Mouse (Mus musculus) heart, adult 2 months (tissue): Measurements from ENCODE around the gene Psmc3ip. TPM values are rescaled to one million over a fixed set of nuclear protein-coding genes. Genes with fewer than 3 reads are reported as not detected.
A peak's percentile ranks its signal among the peaks of the same experiment; 100 is the strongest.

ENCODE experiments used
- DNase-seq, 2 experiments: peaks; one replicate each; pipeline ENCODE4 v3.0.0; 2021
- H3K27ac ChIP-seq: fragments of 200-600 bp; 2 replicates; pipeline ENCODE4 v1.8.1; 2022
- H3K27me3 ChIP-seq: fragments of 200-500 bp; 2 replicates; pipeline ENCODE4 v1.6.1; 2012; ENCODE audit warnings: mild to moderate bottlenecking, low read length, inconsistent platforms, mixed read lengths; ENCODE audit not compliant: control insufficient read depth, insufficient read depth
- H3K36me3 ChIP-seq: fragments of 200-500 bp; 2 replicates; pipeline ENCODE4 v1.6.1; 2012; ENCODE audit warnings: low read length, inconsistent platforms; ENCODE audit not compliant: control insufficient read depth, insufficient read depth
- H3K4me1 ChIP-seq: fragments of 200-500 bp; 2 replicates; pipeline ENCODE4 v1.6.1; 2011; ENCODE audit warnings: low read length; ENCODE audit not compliant: control insufficient read depth, insufficient read depth
- H3K4me3 ChIP-seq: fragments of 200-600 bp; 2 replicates; pipeline ENCODE4 v1.8.1; 2022
- H3K79me2 ChIP-seq: fragments of 200-500 bp; replicated peaks from 2 replicates; pipeline ENCODE4 v1.6.1; 2012; ENCODE audit warnings: mild to moderate bottlenecking, inconsistent platforms, low read length, moderate library complexity, mixed read lengths; ENCODE audit not compliant: control insufficient read depth, insufficient read depth
- H3K9ac ChIP-seq: fragments of 200-500 bp; 2 replicates; pipeline ENCODE4 v1.6.1; 2012; ENCODE audit warnings: low read depth, mild to moderate bottlenecking, control low read depth, inconsistent platforms, low read length, mixed read lengths
- CTCF ChIP-seq: fragments of 200-600 bp; IDR thresholded peaks from 2 replicates; pipeline ENCODE4 v1.8.1; 2022; ENCODE audit warnings: antibody characterized with exemption, mild to moderate bottlenecking, moderate library complexity
- EP300 ChIP-seq: fragments of 200-500 bp; IDR thresholded peaks from 2 replicates; pipeline ENCODE4 v1.6.1; 2011; ENCODE audit warnings: low read depth, low read length, control low read depth; ENCODE audit not compliant: insufficient read depth
- POLR2A ChIP-seq: fragments of 200-500 bp; IDR thresholded peaks from 2 replicates; pipeline ENCODE4 v1.6.1; 2011; ENCODE audit warnings: mild to moderate bottlenecking, low read depth, low read length, control low read depth; ENCODE audit not compliant: insufficient read depth
- WGBS: fragments of 180-500 bp; shearing (Covaris S2); methylation state at CpG from one replicate; pipeline ENCODE4 v1.1.7; 2018; 5-methylcytosine and 5-hydroxymethylcytosine counted together
- intact Hi-C: fragments of 180-260 bp; cut with DNase I; formaldehyde crosslinking; loops from one replicate; pipeline ENCODE4 v1.15.1; 2025
- long read RNA-seq: library from polyadenylated mRNA; stranded (forward); transcript quantifications from one replicate; pipeline ENCODE4 v2.0.0, GENCODE M21; 2021
- polyA plus RNA-seq: library from polyadenylated mRNA; depleted of rRNA; stranded (reverse); fragments of >200 nt; gene quantifications from 2 replicates; pipeline ENCODE4 v1.2.3, GENCODE M21; 2012; rRNA removed
- total RNA-seq, 2 experiments: library from RNA; stranded (reverse); gene quantifications; 2 replicates each; pipeline ENCODE4 v1.2.3; 2021

Psmc3ip gene
- 1 to 10 TPM; 1.6 to 2.7 TPM for total RNA-seq
- 1.1 and 1.3 TPM in 2 replicates for polyA plus RNA-seq
- long read RNA-seq, partial matches to known transcripts: 0 of 1 reads
- long read RNA-seq, other reads (novel, unspliced or antisense): 0 of 1 reads

DNA sequence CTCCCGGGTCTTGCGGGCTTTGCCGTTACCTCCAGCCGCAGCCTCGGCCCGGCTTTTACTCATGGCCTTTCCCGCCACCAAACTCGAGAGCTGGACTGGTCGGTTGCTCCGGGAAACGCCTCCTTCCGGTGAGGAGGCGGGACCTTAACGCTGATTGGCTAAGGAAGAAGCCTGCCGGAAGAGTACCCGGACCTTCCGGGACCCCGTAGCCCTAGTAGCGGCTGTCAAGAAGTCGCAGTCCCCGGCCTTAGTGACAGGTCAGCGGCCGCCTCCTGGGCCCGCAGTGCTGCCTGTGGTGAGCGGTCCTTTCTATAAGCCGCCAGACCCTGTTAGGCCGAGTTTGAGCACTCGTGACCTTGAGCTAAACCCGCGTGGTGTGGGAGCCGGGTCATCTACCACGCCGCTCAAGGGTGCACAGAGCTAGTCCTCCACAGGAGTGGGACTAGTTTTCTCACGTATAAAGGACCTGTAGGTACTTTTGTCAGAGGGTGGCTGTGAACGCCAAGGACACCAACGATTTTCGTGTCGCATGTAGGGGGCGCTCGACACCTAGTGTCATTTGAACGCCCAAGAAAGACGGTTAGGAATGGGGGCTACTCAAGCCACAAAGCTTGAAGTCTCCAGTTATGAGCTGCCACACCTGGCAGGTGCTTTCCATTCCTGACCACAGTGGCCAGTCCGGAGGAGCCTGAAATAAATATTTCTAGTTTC is at the start of gene Psmc3ip:
Gene Psmc3ip, minus strand, starts transcription at position 123 of the 711 bp plus-strand sequence.
- TF ChIP-seq EP300: 0 out of 2 replicates have a peak, but pooled peaks have one; percentile 54
- peak; percentile 83 for TF ChIP-seq POLR2A
- TF ChIP-seq CTCF: peak; percentile 94; the same call in 1 of the 2 replicates
- WGBS: under 1% methylated on average over 43 of the region's 43 CpGs
- Histone ChIP-seq H3K4me3 (peak within 1 kb of the TSS; percentile 66), H3K4me1 (no peaks in the 10 kb centered on the region; the same call in 1 of the 2 replicates), H3K36me3 (peaks cover 2% of the 10 kb centered on the region; the same call in 1 of the 2 replicates), H3K27me3 (no peaks in the 10 kb centered on the region), H3K9ac (peak within 1 kb of the TSS; percentile 91), H3K79me2 (no peaks in the 10 kb centered on the region), H3K27ac (peak within 1 kb of the TSS; percentile 93)
- intact Hi-C loops: loop anchor here (1.0 to 2.0 kb wide), 2 partner anchors 25 to 78 kb away; no protein-coding TSS in a partner anchor
- peak; percentile 96 to 97 for DNase-seq

DNA sequence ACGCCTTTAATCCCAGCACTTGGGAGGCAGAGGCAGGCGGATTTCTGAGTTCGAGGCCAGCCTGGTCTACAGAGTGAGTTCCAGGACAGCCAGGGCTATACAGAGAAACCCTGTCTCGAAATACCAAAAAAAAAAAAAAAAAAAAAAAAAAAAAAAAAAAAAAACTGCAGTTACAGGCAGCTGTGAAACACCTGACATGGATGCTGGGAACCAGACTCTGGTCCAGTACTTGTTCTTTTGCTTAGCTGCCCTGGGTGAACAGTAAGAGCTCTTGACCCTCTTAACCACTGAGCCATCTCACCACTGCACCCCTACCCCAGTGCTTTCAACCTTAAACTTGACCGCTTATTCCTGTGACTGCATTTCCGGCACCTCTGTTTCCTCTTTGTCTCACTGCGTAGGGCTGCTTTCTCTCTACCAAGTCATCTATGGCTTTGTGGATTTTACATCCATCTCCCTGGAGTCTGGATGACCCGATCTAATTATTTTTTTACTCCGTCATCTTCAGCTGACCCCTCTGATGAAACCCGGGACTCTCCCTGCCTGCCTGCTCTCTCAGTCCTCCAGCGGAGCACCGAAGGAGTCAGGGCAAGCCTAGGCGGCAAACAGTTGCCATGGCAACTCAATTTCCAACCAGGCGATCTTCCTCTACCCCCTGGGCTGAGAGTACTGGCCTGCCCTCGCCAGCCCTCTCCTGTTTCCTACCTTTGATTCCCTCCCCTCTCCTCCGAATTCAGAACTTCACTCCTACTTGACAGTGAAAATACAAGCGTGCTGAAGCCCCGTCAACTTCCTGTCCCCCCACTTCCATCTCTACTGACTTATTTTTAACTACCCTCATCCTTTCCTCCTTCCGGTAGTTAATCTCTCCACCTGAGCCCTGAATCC is 48.3 kb upstream of the Psmc3ip start:
- 31% methylated on average over 18 of the region's 19 CpGs for WGBS
- peak overlapping the region; percentile 24; the same call in 1 of the 2 replicates for H3K4me3 ChIP-seq
- H3K36me3 ChIP-seq: no peaks in the 10 kb centered on the region
- peaks cover 3% of the 10 kb centered on the region for H3K4me1 ChIP-seq
- H3K79me2 ChIP-seq: no peaks in the 10 kb centered on the region
- intact Hi-C loops: no loop called here
- no peaks in the 10 kb centered on the region for H3K27me3 ChIP-seq
- no peak overlapping the region for H3K27ac ChIP-seq
- DNase-seq: no peak
- no peak for TF ChIP-seq POLR2A
- no peak for TF ChIP-seq EP300
- TF ChIP-seq CTCF: no peak
- H3K9ac ChIP-seq: no peak overlapping the region

DNA sequence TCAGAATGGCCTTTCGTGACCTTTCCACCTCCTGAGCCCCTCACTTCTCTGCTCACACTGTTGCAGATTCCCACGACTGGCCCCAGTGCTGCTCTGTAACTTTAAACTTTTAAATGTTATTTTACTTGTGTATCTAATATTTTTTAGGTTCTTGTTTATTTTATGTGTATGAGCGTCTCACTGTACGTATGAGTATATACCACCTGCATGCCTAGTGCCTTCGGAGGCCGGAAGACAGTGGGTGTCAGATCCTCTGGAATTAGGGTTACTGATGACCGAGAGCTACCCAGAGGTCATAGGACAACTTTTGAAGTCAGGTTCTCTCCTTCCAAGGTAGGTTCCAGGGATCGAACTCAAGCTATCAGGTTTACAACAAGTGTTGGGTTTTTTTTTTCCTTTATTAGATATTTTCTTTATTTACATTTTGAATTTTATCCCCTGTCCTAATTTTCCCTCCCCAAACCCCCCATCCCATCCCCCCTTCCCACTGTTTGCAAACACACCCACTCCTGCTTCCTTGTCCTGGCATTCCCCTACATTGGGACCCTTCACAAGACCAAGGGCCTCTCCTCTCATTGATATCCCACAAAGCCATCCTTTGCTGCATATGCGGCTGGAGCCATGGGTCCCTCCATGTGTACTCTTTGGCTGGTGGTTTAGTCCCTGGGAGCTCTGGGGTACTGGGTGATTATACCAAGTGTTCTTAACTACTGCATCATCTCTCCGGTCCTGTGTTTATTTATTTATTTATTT is 47.2 kb upstream of the Psmc3ip start:
- Histone ChIP-seq H3K27ac (no peak overlapping the region), H3K4me3 (no peak overlapping the region), H3K4me1 (peaks cover 3% of the 10 kb centered on the region), H3K79me2 (no peaks in the 10 kb centered on the region), H3K27me3 (no peaks in the 10 kb centered on the region), H3K36me3 (no peaks in the 10 kb centered on the region), H3K9ac (no peak overlapping the region)
- TF ChIP-seq CTCF (no peak), EP300 (no peak), POLR2A (no peak)
- intact Hi-C loops: no loop called here
- WGBS: 94% methylated on average over 10 of the region's 10 CpGs
- no peak for DNase-seq

DNA sequence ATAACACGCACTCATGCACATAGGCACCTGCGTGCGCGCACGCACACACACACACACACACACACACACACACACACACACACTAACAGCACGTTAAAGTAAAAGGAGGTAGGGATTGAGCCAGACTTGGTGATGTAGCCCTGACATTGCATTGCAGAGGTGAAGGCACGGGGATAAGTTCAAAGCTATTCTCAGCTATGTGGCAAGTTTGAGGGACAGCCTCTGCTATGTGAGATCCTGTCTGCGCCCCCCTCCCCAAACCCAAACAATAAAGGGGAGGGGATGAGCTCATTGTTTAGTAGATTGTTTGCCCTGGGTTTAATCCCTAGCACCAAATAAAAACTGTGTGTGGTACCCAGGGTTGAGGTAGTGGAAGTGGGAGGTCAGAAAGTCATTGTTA is 45.9 kb upstream of the Psmc3ip start:
- H3K79me2 ChIP-seq: no peaks in the 10 kb centered on the region
- H3K36me3 ChIP-seq: no peaks in the 10 kb centered on the region
- 89% methylated on average over 8 of the region's 8 CpGs for WGBS
- no peak overlapping the region for H3K9ac ChIP-seq
- TF ChIP-seq POLR2A (no peak), EP300 (no peak), CTCF (no peak)
- no peaks in the 10 kb centered on the region for H3K27me3 ChIP-seq
- no peak for DNase-seq
- no peak overlapping the region for H3K27ac ChIP-seq
- intact Hi-C loops: no loop called here
- no peak overlapping the region for H3K4me3 ChIP-seq
- peaks cover 3% of the 10 kb centered on the region for H3K4me1 ChIP-seq

DNA sequence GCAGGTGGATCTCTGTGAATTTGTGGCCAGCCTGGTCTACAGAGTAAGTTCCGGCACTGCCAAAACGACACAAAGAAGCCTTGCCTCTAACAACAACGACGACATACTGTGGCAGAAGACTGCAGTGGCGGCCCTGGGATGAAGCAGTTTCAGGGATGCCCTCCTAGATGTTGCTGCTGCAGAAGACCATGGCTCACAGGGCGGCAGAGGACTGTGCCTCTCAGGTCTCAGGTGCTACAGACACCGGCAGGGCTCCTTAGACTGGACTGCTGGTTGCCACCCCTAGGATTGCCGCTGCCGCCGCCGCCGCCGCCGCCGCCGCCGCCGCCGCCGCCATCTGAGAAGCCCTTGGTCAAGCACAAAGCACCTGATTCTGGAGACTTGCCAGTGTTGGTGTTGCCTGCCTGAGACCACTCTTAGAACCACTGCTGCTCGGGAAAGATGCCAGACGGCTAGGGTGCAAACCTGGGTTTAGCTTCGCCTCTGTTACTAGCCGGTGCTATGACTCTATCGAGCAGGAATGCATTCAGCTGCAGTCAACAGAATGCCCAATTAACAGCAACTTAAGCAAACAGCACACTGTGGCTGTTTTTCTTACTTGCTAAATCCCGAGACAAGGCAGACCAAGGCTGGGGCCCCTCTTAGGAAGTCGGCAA is 45.1 kb upstream of the Psmc3ip start:
- peak in 1 of 2 experiments; percentile 50 for DNase-seq
- H3K27me3 ChIP-seq: no peaks in the 10 kb centered on the region
- H3K9ac ChIP-seq: peak overlapping the region; percentile 79
- H3K4me1 ChIP-seq: peaks cover 3% of the 10 kb centered on the region
- no peaks in the 10 kb centered on the region for H3K36me3 ChIP-seq
- no peaks in the 10 kb centered on the region for H3K79me2 ChIP-seq
- H3K27ac ChIP-seq: peak overlapping the region; percentile 17
- intact Hi-C loops: no loop called here
- 28% methylated on average over 27 of the region's 27 CpGs for WGBS
- TF ChIP-seq CTCF (no peak), EP300 (no peak), POLR2A (no peak)
- H3K4me3 ChIP-seq: peak overlapping the region; percentile 22
